Mouse (Mus musculus) heart, embryonic 10.5 days (tissue): ENCODE results near the gene 1700113H08Rik. TPM values are rescaled to one million over a fixed set of nuclear protein-coding genes. Genes with fewer than 3 reads are reported as not detected.

ENCODE experiments used
- DNase-seq: peaks from one replicate; pipeline ENCODE4 v3.0.0-alpha.2; 2017; ENCODE audit warnings: low spot score
- H3K27ac ChIP-seq: fragments of 300-500 bp; sonication (generic); 2 replicates; pipeline ENCODE4 v1.5.1; 2016; ENCODE audit warnings: mild to moderate bottlenecking
- H3K27me3 ChIP-seq: fragments of 300-500 bp; sonication (generic); 2 replicates; pipeline ENCODE4 v1.6.1; 2016; ENCODE audit warnings: mild to moderate bottlenecking; ENCODE audit not compliant: poor library complexity, insufficient read depth, severe bottlenecking
- H3K36me3 ChIP-seq: fragments of 300-500 bp; sonication (generic); 2 replicates; pipeline ENCODE4 v1.6.1; 2016; ENCODE audit warnings: mild to moderate bottlenecking, moderate library complexity
- H3K4me1 ChIP-seq: fragments of 300-500 bp; sonication (generic); 2 replicates; pipeline ENCODE4 v1.6.1; 2016; ENCODE audit warnings: mild to moderate bottlenecking
- H3K4me3 ChIP-seq: fragments of 300-500 bp; sonication (generic); 2 replicates; pipeline ENCODE4 v1.5.1; 2016; ENCODE audit warnings: mild to moderate bottlenecking, moderate library complexity
- H3K9me3 ChIP-seq: fragments of 300-500 bp; sonication (generic); 2 replicates; pipeline ENCODE4 v1.6.1; 2016; ENCODE audit warnings: mild to moderate bottlenecking, moderate library complexity
- WGBS: fragments of 180-500 bp; shearing (Covaris S2); methylation state at CpG from one replicate; pipeline ENCODE4 v1.1.7; 2016; 5-methylcytosine and 5-hydroxymethylcytosine counted together
- polyA plus RNA-seq: library from polyadenylated mRNA; unstranded; fragments of >200 nt; fragmentation: Nextera tagmentation; extraction: Ambion mirVana; gene quantifications from 2 replicates; pipeline ENCODE4 v1.2.1, GENCODE M21; 2016

1700113H08Rik gene
- polyA plus RNA-seq, 1 experiment from 2014 or later, result not detected

DNA sequence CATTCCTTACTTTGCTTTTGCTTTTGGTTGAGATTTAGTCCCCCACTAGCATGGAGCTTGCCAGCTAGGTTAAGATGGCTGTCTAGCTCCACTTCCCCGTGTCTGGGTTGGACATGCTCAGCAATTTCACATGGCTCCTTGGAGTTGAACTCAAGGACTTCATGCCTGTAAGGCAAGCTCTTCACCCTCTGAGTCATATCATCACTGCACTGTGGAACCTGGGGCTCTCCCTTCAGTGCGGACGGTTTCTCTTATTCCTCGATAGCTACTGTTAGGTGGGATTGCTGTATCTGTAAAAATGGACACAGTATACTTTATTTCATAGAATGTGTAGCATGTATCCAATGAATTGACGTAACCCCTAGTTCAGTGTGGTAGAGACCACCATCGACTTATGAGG is 93.2 kb downstream of the 1700113H08Rik start:
- H3K27ac ChIP-seq, result no peak overlapping the region
- no peaks in the 10 kb centered on the region for H3K4me1 ChIP-seq
- H3K36me3 ChIP-seq, result no peaks in the 10 kb centered on the region
- H3K4me3 ChIP-seq, result no peak overlapping the region
- DNase-seq, result no peak
- H3K9me3 ChIP-seq, result no peaks in the 10 kb centered on the region
- 89% methylated on average over 6 of the region's 6 CpGs for WGBS
- no peaks in the 10 kb centered on the region for H3K27me3 ChIP-seq

GRCm38 (mm10) chr10:87153731-87154505 is 96.1 kb downstream of the 1700113H08Rik start:
- Histone ChIP-seq H3K9me3 (no peaks in the 10 kb centered on the region), H3K36me3 (no peaks in the 10 kb centered on the region)

GRCm38 (mm10) chr10:87159781-87160180 is 101.9 kb downstream of the 1700113H08Rik start:
- 77% methylated on average over 9 of the region's 9 CpGs for whole genome bisulfite sequencing
- DNase-seq, result no peak
- H3K4me1 ChIP-seq, result no peaks in the 10 kb centered on the region
- no peak overlapping the region for H3K27ac ChIP-seq
- H3K4me3 ChIP-seq, result no peak overlapping the region
- no peaks in the 10 kb centered on the region for H3K36me3 ChIP-seq
- H3K27me3 ChIP-seq, result no peaks in the 10 kb centered on the region
- no peaks in the 10 kb centered on the region for H3K9me3 ChIP-seq

More at GRCm38 (mm10) chr10:87153731-87154505, 96.1 kb downstream of the 1700113H08Rik start:
- Histone ChIP-seq H3K4me3 (no peak overlapping the region), H3K27ac (no peak overlapping the region), H3K4me1 (no peaks in the 10 kb centered on the region), H3K27me3 (no peaks in the 10 kb centered on the region)
- no peak for DNase-seq
- 80% methylated on average over 14 of the region's 14 CpGs for WGBS

GRCm38 (mm10) chr10:87196123-87196756 is 138.4 kb downstream of the 1700113H08Rik start:
- Histone ChIP-seq H3K36me3 (no peaks in the 10 kb centered on the region), H3K27ac (no peak overlapping the region), H3K9me3 (no peaks in the 10 kb centered on the region), H3K4me1 (no peaks in the 10 kb centered on the region), H3K27me3 (no peaks in the 10 kb centered on the region), H3K4me3 (no peak overlapping the region)
- 72% methylated on average over 7 of the region's 7 CpGs for WGBS
- no peak for DNase-seq

DNA sequence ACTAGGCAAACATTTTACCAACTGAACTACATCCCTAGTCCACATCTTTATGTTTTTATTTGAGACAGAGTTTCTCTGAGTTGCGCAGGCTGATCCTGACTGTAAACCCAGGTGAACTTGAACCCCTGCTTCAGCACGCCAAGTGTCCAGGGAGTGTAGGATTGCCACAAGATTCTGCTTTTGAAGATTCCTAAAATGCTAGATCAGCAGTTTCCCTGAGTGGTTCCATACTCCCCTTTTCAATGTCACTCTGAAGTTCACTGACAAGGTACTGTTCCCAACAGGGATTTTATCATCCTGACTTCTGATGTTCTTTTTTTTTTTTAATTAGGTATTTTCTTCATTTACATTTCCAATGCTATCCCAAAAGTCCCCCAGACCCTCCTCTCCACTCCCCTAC is 140.9 kb downstream of the 1700113H08Rik start:
- Histone ChIP-seq H3K4me1 (no peaks in the 10 kb centered on the region), H3K27ac (no peak overlapping the region), H3K9me3 (no peaks in the 10 kb centered on the region), H3K36me3 (no peaks in the 10 kb centered on the region), H3K27me3 (no peaks in the 10 kb centered on the region), H3K4me3 (no peak overlapping the region)
- 85% methylated on average over 2 of the region's 2 CpGs for WGBS
- DNase-seq, result no peak

DNA sequence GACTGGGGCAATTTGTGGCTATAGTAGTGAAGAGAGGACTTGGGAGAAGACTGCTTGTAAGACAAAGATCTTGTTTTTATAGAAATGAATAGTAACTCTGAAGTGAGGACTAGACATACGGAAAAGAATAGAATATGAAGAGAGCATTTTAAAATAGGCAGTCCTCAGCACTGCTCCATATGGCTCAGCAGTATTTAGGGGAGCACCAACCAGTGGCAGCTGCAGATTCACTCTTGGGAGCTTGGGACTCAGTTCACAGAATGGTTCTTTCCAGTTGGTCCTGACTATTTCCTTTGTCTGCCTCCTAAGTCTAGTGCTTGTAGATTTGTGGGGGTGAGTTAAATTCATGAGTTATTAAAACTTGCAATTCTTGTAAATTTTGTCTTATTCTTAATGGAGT is 151.6 kb downstream of the 1700113H08Rik start:
- Histone ChIP-seq H3K27ac (no peak overlapping the region), H3K36me3 (no peaks in the 10 kb centered on the region), H3K27me3 (no peaks in the 10 kb centered on the region), H3K4me1 (no peaks in the 10 kb centered on the region), H3K4me3 (no peak overlapping the region), H3K9me3 (no peaks in the 10 kb centered on the region)
- WGBS, result 68% methylated on average over 1 of the region's 1 CpGs
- no peak for DNase-seq

- 85% methylated on average over 4 of the region's 4 CpGs for WGBS
- DNase-seq, result no peak
- H3K27ac ChIP-seq, result no peak overlapping the region
Measured at GRCm38 (mm10) chr10:87211046-87211445, 153.2 kb downstream of the 1700113H08Rik start.

DNA sequence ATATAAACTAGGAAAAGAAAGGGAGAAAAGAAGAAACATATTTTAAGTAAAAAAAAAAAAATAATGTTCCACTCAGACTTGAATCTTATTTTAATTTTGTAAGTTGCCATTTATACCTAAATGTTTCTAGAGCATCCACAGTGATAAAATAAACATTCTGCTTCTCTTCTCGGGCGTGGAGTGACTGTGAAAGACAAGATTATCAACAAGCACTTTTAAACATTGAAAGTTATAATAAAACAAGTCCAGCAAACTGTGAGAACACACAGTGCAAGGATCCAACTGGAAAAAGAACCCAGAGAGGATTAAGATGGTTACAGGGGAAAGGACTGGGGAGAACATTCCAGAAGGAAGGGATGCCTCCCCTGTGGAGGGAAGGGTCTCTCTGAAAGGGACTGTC is 155.0 kb downstream of the 1700113H08Rik start:
- H3K36me3 ChIP-seq, result no peaks in the 10 kb centered on the region
- no peaks in the 10 kb centered on the region for H3K9me3 ChIP-seq
- H3K27me3 ChIP-seq, result no peaks in the 10 kb centered on the region
- H3K27ac ChIP-seq, result no peak overlapping the region
- WGBS, result 67% methylated on average over 2 of the region's 2 CpGs
- DNase-seq, result no peak
- no peaks in the 10 kb centered on the region for H3K4me1 ChIP-seq
- no peak overlapping the region for H3K4me3 ChIP-seq

More at GRCm38 (mm10) chr10:87211046-87211445, 153.2 kb downstream of the 1700113H08Rik start:
- no peaks in the 10 kb centered on the region for H3K36me3 ChIP-seq
- no peaks in the 10 kb centered on the region for H3K9me3 ChIP-seq
- H3K27me3 ChIP-seq, result no peaks in the 10 kb centered on the region
- H3K4me3 ChIP-seq, result no peak overlapping the region
- no peaks in the 10 kb centered on the region for H3K4me1 ChIP-seq

- Histone ChIP-seq H3K36me3 (no peaks in the 10 kb centered on the region), H3K27ac (no peak overlapping the region), H3K27me3 (no peaks in the 10 kb centered on the region), H3K4me3 (no peak overlapping the region), H3K9me3 (no peaks in the 10 kb centered on the region), H3K4me1 (no peaks in the 10 kb centered on the region)
- WGBS, result 64% methylated on average over 31 of the region's 31 CpGs
- DNase-seq, result no peak
Measured at GRCm38 (mm10) chr10:87230071-87230910, 172.4 kb downstream of the 1700113H08Rik start.

DNA sequence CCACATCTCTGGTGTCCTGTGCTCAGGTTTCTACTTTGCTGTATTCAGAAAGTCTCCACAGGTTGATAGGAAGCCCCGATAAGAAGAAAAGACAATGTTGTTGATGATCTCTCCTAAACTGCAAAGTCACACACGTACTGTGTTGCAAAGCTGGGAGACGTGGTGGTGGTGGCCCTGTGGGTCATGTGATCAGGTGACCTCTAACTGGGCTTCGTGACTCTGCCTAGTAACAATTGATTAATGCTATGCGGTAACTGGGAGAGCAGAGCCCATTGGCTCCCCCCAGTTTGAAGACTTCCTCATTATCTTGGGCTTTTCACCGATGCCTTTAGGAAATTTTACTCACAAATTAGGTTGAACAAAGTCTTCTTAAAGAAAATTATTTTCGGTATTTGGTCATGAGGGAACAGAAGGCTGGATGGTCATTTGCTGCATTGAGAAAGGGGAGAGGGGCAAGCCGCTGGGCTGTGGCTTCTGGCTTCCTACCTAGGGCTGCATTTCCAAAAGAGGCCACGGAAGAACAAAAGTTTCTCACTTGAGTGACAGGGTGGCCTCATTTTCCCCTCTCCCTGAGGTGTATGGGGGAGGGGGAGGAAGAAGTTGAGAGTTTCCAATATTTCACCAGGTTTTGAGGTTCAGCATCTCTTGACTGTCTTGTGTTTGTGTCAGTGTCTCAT is 181.6 kb downstream of the 1700113H08Rik start:
- H3K27ac ChIP-seq, result no peak overlapping the region
- H3K36me3 ChIP-seq, result no peaks in the 10 kb centered on the region
- no peaks in the 10 kb centered on the region for H3K9me3 ChIP-seq
- no peak for DNase-seq
- no peaks in the 10 kb centered on the region for H3K27me3 ChIP-seq
- H3K4me1 ChIP-seq, result no peaks in the 10 kb centered on the region
- H3K4me3 ChIP-seq, result no peak overlapping the region
- WGBS, result 79% methylated on average over 9 of the region's 9 CpGs

DNA sequence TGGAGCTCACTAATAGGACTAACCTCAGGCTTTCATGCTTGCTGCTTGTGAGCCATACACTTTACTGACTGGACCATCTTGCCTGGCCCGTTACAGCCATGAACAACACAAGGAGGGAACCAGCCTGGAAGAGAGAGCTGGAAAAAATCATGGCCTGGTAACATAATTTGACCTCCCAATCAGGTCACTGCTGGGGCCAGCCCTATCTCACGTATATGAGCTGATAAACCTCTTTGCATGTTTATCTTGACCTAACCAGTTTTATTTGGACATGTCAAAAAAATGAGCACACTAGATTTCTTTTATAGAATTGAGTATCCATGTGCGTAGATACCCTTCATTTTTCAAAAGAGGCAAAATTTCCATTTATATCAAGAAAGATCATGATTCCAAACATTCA is 213.9 kb downstream of the 1700113H08Rik start:
- Histone ChIP-seq H3K9me3 (no peaks in the 10 kb centered on the region), H3K4me3 (no peak overlapping the region), H3K27me3 (no peaks in the 10 kb centered on the region), H3K4me1 (no peaks in the 10 kb centered on the region), H3K36me3 (no peaks in the 10 kb centered on the region), H3K27ac (no peak overlapping the region)
- 65% methylated on average over 3 of the region's 3 CpGs for WGBS
- no peak for DNase-seq

- Histone ChIP-seq H3K27ac (no peak overlapping the region), H3K4me3 (no peak overlapping the region), H3K4me1 (no peaks in the 10 kb centered on the region), H3K27me3 (no peaks in the 10 kb centered on the region), H3K36me3 (no peaks in the 10 kb centered on the region), H3K9me3 (no peaks in the 10 kb centered on the region)
- 72% methylated on average over 8 of the region's 8 CpGs for WGBS
- no peak for DNase-seq
Measured at GRCm38 (mm10) chr10:87272133-87272622, 214.3 kb downstream of the 1700113H08Rik start.
